Mouse (Mus musculus) adipocyte (in vitro differentiated cells): ENCODE results near the gene Cacna2d1.

Experiments used
- DNase-seq: peaks from one replicate; pipeline ENCODE4 v3.0.0-alpha.2; 2016; ENCODE audit warnings: low spot score

Cacna2d1 gene

DNA sequence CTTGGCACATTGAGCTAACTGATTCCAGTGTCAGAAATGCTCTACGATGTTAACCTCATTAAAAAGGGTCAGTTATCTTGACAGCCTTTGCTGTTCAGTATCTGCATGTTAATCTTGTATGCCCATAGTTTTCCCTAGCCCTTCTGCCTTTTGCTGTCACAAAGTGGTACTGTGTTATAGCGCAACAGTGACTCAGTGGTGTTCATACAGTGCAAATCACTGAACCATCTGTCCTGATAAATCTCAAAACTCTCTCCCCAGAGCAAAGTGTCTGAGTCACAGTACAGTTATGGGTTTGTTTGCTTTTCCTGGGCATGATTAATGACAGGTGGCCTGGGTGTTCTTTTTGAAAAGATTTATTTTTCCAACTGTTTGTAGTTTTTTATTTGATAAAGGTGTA lies 122.3 kb downstream of the Cacna2d1 start:
- no peak for DNase-seq

DNA sequence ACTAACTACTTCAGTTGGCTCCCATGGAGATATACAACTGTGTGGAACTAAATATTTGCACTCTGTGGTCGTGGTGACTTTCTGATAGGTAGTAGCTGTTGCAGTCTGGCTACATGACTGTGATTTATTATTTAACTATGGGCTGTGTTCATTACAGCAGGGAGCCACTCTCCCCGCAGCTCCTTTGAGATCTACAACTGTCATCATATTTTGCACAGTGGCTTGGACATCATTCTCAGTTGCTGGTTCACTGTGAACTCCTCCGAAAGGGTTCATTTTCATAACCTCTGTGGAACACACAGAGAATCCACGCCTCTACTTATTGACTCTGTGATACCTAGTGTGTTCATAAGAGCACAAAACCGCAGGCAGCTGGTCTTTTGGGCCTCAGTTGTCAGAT lies 128.3 kb downstream of the Cacna2d1 start:
- no peak for DNase-seq

DNA sequence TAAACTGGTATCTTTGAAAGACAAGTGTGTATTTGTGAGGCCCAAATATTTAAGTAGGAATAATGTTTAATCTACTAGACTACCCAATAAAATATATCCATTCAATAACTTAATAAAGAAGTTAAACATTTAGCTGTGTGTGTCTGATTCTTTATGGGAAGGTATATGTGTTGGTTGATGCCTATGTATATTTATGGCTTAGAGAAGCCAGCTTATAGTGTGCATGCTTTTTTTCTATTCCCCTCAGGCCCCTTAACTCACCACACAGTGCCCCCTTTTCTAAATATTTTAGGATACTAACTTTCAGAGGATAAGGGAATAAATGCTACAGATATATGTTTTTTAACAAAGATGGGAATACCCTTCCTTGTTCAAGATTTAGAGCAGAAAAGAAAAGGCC lies 128.8 kb downstream of the Cacna2d1 start:
- DNase-seq: no peak

DNA sequence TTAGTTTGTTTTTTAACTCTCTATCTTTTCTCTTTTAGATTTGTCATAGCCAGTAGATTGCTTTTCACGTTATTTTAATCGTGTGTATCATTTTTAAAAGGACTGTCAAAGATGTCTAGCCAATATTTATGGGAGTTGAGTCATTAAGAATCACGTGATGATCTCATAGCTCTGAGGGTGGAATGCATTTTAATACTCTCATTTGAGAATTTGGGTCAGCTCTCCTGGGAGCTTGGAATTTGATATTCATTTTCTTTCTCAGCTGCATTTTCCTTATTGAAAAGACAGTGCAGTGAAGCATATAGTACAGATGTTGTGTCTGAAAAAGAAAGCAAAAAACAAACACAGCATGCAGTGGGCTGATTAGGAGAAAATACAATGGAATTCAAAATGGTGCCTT lies 129.5 kb downstream of the Cacna2d1 start:
- no peak for DNase-seq

- no peak for DNase-seq
Measured at GRCm38 (mm10) chr5:16065816-16066215, 131.3 kb downstream of the Cacna2d1 start.

GRCm38 (mm10) chr5:16082253-16082652 lies 147.8 kb downstream of the Cacna2d1 start:
- no peak for DNase-seq

GRCm38 (mm10) chr5:16086979-16087902 lies 152.8 kb downstream of the Cacna2d1 start:
- no peak for DNase-seq

DNA sequence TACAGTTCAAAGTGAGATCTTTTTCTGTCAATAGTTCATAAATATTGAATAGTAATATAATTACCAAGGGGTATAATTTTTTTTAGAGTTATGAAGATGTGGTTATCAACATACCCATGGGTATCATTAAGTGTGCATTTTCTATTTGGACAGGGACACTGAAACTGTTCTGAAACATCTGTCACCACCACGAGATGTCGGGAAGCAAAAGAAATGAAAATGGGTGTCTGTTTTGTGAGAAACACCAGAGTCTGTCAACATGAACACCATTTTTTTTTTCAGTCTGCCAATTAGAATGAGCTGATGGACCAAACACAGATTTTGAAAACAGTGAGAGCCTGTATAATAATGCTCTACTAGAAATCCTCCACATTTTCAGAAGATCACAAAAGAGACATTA lies 153.5 kb downstream of the Cacna2d1 start:
- no peak for DNase-seq

GRCm38 (mm10) chr5:16092540-16092939 lies 158.0 kb downstream of the Cacna2d1 start:
- no peak for DNase-seq

GRCm38 (mm10) chr5:16093071-16093693 lies 158.7 kb downstream of the Cacna2d1 start:
- DNase-seq: no peak

DNA sequence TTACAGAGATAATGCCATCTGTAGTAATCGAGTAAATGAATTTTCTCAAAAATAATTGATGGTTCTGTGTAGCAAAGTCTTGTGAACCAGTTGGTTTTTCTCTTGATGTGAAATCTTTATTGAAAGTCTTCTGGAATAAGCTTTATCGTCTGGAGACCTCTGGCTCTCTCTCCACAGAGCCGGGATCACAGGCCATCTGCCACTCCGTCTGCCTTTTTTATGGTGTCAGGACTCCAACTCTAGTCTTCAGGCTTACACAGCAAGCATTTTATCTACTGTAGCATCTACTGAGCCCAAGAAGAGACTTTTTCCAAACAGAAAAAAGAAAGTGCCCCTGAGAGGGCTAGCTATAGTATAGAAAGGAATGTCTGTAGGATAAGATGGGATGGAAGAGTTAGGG lies 160.9 kb downstream of the Cacna2d1 start:
- no peak for DNase-seq

DNA sequence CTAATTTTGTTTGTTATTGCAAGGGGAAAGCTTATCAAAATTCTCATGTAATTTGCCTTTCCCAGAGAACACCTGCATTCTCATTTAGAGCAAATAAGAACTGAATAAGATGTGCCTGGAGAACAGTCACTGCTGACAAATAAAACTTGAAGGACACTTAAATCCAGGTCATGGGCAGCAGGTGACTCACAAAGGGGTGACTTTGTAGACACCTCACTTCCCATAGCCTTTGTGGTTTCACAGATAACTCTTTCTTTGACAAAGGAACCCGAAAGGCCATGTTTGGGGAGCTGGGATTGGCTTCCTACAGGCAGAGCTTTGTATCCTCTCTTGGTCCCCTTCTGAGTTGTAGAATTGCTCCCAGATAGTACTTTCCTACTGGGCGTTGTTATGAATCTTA lies 164.3 kb downstream of the Cacna2d1 start:
- no peak for DNase-seq

GRCm38 (mm10) chr5:16101820-16102219 lies 167.3 kb downstream of the Cacna2d1 start:
- DNase-seq: no peak

DNA sequence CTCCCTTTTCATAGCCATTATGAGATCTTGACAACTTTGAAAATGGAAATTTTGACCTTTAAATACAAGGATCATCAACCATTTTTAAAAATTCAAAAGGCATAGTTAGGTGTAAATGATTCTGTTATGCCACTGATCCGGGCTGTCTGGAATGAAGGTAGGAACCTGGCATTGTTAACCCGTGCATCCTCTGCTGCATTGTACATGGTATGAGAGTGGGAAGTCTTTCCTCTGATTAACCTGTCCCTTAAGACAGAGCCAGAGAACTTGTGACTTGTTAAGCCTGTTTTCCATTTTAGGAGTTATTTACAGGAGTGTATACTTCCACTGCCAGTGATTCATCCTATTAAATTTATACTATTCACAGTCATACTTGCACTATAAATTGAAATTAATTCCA lies 171.2 kb downstream of the Cacna2d1 start:
- DNase-seq: no peak

GRCm38 (mm10) chr5:16110643-16111042 lies 176.2 kb downstream of the Cacna2d1 start:
- DNase-seq: no peak

GRCm38 (mm10) chr5:16113879-16114278 lies 179.4 kb downstream of the Cacna2d1 start:
- DNase-seq: no peak

DNA sequence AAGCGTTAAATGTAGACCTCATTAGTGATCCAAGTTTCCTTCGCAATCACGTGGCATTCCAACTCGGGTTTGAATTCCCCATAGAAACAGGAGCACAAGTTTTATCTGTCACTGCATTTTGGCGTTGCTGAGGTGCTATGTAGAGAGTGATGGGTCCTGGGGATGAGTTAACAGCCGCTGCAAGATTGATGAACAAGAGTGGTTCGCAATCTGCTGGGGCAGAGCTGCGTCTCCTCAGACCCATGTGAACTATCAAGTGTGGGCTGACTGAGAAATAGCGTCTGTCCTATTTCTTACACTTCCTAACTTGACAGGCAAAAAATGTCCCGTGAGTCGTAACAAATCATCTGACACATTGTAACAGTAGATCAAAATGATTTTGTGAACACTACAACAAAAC lies 186.8 kb downstream of the Cacna2d1 start:
- no peak for DNase-seq

GRCm38 (mm10) chr5:16122110-16122509 lies 187.6 kb downstream of the Cacna2d1 start:
- DNase-seq: no peak

DNA sequence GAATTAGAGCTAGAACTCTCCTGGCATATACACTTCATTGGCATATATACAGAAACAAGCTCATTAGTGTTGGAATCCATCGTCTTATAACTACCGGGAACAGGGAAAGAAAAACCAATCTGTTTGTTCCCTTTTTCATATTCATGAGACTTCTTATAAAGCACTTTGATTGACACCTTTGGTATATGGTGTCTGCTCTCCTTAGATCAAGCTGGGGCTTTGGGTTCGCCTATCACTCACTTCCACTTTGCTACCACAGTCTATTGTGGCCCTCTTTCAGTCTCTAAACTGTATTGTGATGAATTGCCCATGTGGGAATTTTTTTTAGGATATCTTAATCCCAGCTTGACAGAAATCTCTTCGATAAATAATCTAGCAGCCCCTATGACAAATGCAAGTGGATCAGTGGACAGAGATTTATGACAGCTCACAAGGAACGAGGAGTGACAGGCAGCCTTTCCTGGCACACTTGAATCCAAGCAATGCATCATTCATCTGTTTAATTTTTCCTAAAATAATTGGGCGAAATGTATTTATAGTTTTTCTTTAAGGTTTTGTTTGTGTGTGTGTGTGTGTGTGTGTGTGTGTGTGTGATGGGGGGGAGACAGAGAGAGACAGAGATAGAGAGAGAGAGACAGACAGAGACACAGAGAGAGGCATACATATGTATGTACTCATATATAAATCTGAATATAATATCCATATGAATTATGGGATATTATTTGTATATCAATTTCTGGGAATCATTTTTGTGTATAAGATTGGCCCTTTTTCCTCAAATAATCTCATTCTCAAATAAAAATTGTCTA lies 200.0 kb downstream of the Cacna2d1 start:
- no peak for DNase-seq

GRCm38 (mm10) chr5:16135986-16136385 lies 201.5 kb downstream of the Cacna2d1 start:
- no peak for DNase-seq

GRCm38 (mm10) chr5:16136839-16137238 lies 202.3 kb downstream of the Cacna2d1 start:
- DNase-seq: no peak

DNA sequence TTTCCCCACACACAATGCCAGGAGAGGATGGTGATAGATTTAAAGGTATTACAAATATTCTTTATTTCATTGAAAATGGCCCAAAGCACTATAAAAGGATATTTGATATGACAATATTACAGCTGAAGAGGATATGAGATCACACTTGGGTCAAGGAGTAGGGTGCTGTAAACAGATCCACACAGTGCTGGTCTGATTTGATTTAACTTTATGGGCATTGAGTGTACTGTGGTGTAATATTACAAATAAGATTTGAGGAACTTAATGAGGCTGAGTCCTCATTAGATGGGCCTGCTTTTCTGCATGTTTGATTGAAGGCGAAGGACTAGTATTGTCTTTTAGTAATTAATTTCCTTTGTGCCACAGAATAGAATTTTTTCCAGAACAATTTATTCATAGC lies 212.1 kb downstream of the Cacna2d1 start:
- DNase-seq: no peak
